Mouse (Mus musculus): ENCODE results near the gene Snrpd2. TPM values are rescaled to one million over a fixed set of nuclear protein-coding genes. Genes with fewer than 3 reads are reported as not detected.

Gene Snrpd2
- polyA plus RNA-seq, 3 experiments from 2014 or later, result 73.5 to 94.3 (median 75.9) TPM

GRCm38 (mm10) chr7:19178443-19179092 is 29.0 kb downstream of the Snrpd2 start:
- peak; percentile 51 for ATAC-seq

- peak; percentile 34 for ATAC-seq
These were observed 29.7 kb downstream of the Snrpd2 start for GRCm38 (mm10) chr7:19179173-19179572.

GRCm38 (mm10) chr7:19179936-19180335 is 30.4 kb downstream of the Snrpd2 start:
- no peak for ATAC-seq

GRCm38 (mm10) chr7:19180862-19181429 is 31.4 kb downstream of the Snrpd2 start:
- ATAC-seq, result peak; percentile 55

GRCm38 (mm10) chr7:19184250-19184649 is 34.7 kb downstream of the Snrpd2 start:
- ATAC-seq, result no peak

GRCm38 (mm10) chr7:19184758-19185157 is 35.2 kb downstream of the Snrpd2 start:
- ATAC-seq, result no peak

GRCm38 (mm10) chr7:19194676-19195075 is 45.2 kb downstream of the Snrpd2 start:
- no peak for ATAC-seq

GRCm38 (mm10) chr7:19196676-19197075 is 47.2 kb downstream of the Snrpd2 start:
- peak; percentile 50 for ATAC-seq

GRCm38 (mm10) chr7:19197985-19198384 is 48.5 kb downstream of the Snrpd2 start:
- no peak for ATAC-seq

GRCm38 (mm10) chr7:19201660-19202059 is 52.1 kb downstream of the Snrpd2 start:
- ATAC-seq, result no peak

GRCm38 (mm10) chr7:19202065-19202850 is 52.7 kb downstream of the Snrpd2 start:
- no peak for ATAC-seq

Other genes with a start within 250 kb of the Snrpd2 start
- 1 to 10 TPM; 5.8 to 8.6 (median 6.7) TPM for gene Ccdc61, start 239.3 kb upstream of the Snrpd2 start, polyA plus RNA-seq (2017; shearing (Covaris generic))
- under 1 TPM in 1 of 3 experiments, not detected in 2; 0.05 TPM for gene Nova2, start 223.8 kb upstream of the Snrpd2 start, polyA plus RNA-seq (2017; shearing (Covaris generic))
- gene Nanos2, start 162.3 kb upstream of the Snrpd2 start, polyA plus RNA-seq (2017; shearing (Covaris generic)), result not detected
- 1 to 10 TPM; 2.1 to 2.7 (median 2.6) TPM for gene Mypop, start 158.5 kb upstream of the Snrpd2 start, polyA plus RNA-seq (2017; shearing (Covaris generic))
- 1 to 10 TPM; 1.1 to 2.6 (median 1.9) TPM for gene Irf2bp1, start 145.7 kb upstream of the Snrpd2 start, polyA plus RNA-seq (2017; shearing (Covaris generic))
- gene Foxa3, start 126.2 kb upstream of the Snrpd2 start, polyA plus RNA-seq (2017; shearing (Covaris generic)), result not detected
- gene Sympk, start 125.3 kb upstream of the Snrpd2 start, polyA plus RNA-seq (2017; shearing (Covaris generic)), result 10 to 100 TPM in 1 of 3 experiments, 1 to 10 TPM in 2; 8.2 to 12.2 (median 9.2) TPM
- gene Rsph6a, start 95.0 kb upstream of the Snrpd2 start, polyA plus RNA-seq (2017; shearing (Covaris generic)), result not detected
- gene Dmwd, start 73.5 kb upstream of the Snrpd2 start, polyA plus RNA-seq (2017; shearing (Covaris generic)), result under 1 TPM in 1 of 3 experiments, not detected in 2; 0.27 TPM
- gene Dmpk, start 65.9 kb upstream of the Snrpd2 start, polyA plus RNA-seq (2017; shearing (Covaris generic)), result not detected
- gene Six5, start 55.1 kb upstream of the Snrpd2 start, polyA plus RNA-seq (2017; shearing (Covaris generic)), result 1 to 10 TPM in 2 of 3 experiments, under 1 TPM in 1; 0.15 to 1.2 (median 1.0) TPM
- gene Gm4969, start 31.4 kb upstream of the Snrpd2 start, polyA plus RNA-seq (2017; shearing (Covaris generic)), result under 1 TPM in 1 of 3 experiments, not detected in 2; 0.11 TPM
- 10 to 100 TPM; 18.3 to 20.6 (median 20.0) TPM for gene Fbxo46, start 29.9 kb upstream of the Snrpd2 start, polyA plus RNA-seq (2017; shearing (Covaris generic))
- gene Qpctl, start 431 bp upstream of the Snrpd2 start, polyA plus RNA-seq (2017; shearing (Covaris generic)), result 10 to 100 TPM in 1 of 3 experiments, 1 to 10 TPM in 2; 7.7 to 10.0 (median 8.5) TPM
- not detected for gene Gipr, start 16.4 kb downstream of the Snrpd2 start, polyA plus RNA-seq (2017; shearing (Covaris generic))
- 10 to 100 TPM; 10.2 to 16.5 (median 16.5) TPM for gene Eml2, start 26.7 kb downstream of the Snrpd2 start, polyA plus RNA-seq (2017; shearing (Covaris generic))
- gene Gpr4, start 62.8 kb downstream of the Snrpd2 start, polyA plus RNA-seq (2017; shearing (Covaris generic)), result under 1 TPM in 1 of 3 experiments, not detected in 2; 0.13 TPM
- 10 to 100 TPM; 14.3 to 20.8 (median 16.6) TPM for gene Opa3, start 78.6 kb downstream of the Snrpd2 start, polyA plus RNA-seq (2017; shearing (Covaris generic))
- gene Vasp, start 122.1 kb downstream of the Snrpd2 start, polyA plus RNA-seq (2017; shearing (Covaris generic)), result 100 to 1,000 TPM in 1 of 3 experiments, 10 to 100 TPM in 2; 74.0 to 103 (median 94.6) TPM
- 1 to 10 TPM in 2 of 3 experiments, under 1 TPM in 1; 0.74 to 3.1 (median 2.1) TPM for gene Ppm1n, start 130.3 kb downstream of the Snrpd2 start, polyA plus RNA-seq (2017; shearing (Covaris generic))
- not detected for gene Rtn2, start 132.9 kb downstream of the Snrpd2 start, polyA plus RNA-seq (2017; shearing (Covaris generic))
- 1 to 10 TPM in 2 of 3 experiments, under 1 TPM in 1; 0.98 to 8.0 (median 2.0) TPM for gene Fosb, start 160.3 kb downstream of the Snrpd2 start, polyA plus RNA-seq (2017; shearing (Covaris generic))
- 10 to 100 TPM; 51.1 to 68.7 (median 55.2) TPM for gene Ercc1, start 195.1 kb downstream of the Snrpd2 start, polyA plus RNA-seq (2017; shearing (Covaris generic))
- gene Cd3eap, start 209.8 kb downstream of the Snrpd2 start, polyA plus RNA-seq (2017; shearing (Covaris generic)), result 10 to 100 TPM in 2 of 3 experiments, 1 to 10 TPM in 1; 8.9 to 22.4 (median 17.6) TPM
- not detected for gene Ppp1r13l, start 210.0 kb downstream of the Snrpd2 start, polyA plus RNA-seq (2017; shearing (Covaris generic))
- 10 to 100 TPM in 2 of 3 experiments, 1 to 10 TPM in 1; 7.8 to 10.9 (median 10.8) TPM for gene Ercc2, start 232.3 kb downstream of the Snrpd2 start, polyA plus RNA-seq (2017; shearing (Covaris generic))